Mouse (Mus musculus) cerebellum, adult 2 months (tissue): ENCODE measurements around the gene Dgkq.

ENCODE experiments used
- CTCF ChIP-seq: fragments of 200-500 bp; IDR thresholded peaks from 2 replicates; pipeline ENCODE4 v1.5.1; 2011; ENCODE audit warnings: low read depth, mild to moderate bottlenecking, control low read depth, low read length, moderate library complexity, borderline replicate concordance; ENCODE audit not compliant: insufficient read depth
- POLR2A ChIP-seq: fragments of 200-500 bp; IDR thresholded peaks from 2 replicates; pipeline ENCODE4 v1.6.1; 2011; ENCODE audit warnings: low read length, control low read depth, borderline replicate concordance; ENCODE audit not compliant: insufficient read depth

DNA sequence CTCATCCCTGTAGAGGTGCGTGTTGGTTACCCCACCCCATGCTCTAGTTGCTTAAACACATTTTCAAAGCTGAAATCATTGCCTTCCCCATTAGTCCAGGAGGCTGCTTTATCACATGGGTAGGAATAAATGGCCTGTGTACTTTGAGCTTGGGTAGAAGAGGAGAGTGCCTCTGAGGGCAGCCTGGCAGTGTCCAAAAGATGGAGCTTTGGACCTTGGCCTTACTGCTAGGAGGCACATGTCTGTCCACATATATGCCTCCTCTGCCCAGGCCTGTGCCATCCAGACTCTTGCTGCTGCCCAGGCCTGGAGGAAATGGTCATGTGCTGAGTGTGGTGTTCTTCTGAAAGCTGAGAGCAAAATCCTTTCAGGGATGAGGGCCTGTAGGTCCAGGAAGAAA is 38.9 kb upstream of the Dgkq start:
- TF ChIP-seq POLR2A = no peak
- TF ChIP-seq CTCF = no peak
